Mouse (Mus musculus) limb, embryonic 15.5 days (tissue): ENCODE measurements at regions not wholly inside any gene's neighbourhood (a gene's known extent, or its start where the extent isn't known, plus 50 kb on each side); places are given as distances from the start of the nearest gene placed in this dataset.

ENCODE experiments used
- ATAC-seq: fragments of 200-750 bp; cut with Nextera tagmentation; 2 replicates; pipeline ENCODE4 v1.8.0; 2017; ENCODE audit warnings: low read depth, moderate TSS enrichment; ENCODE audit not compliant: insufficient number of reproducible peaks, low FRiP score, low TSS enrichment
- H3K27ac ChIP-seq: fragments of 300-500 bp; sonication (generic); 2 replicates; pipeline ENCODE4 v1.5.1; 2015; ENCODE audit warnings: moderate library complexity, mild to moderate bottlenecking, inconsistent platforms
- H3K27me3 ChIP-seq: fragments of 300-500 bp; sonication (generic); 2 replicates; pipeline ENCODE4 v1.6.1; 2015; ENCODE audit warnings: inconsistent platforms
- H3K36me3 ChIP-seq: fragments of 300-500 bp; sonication (generic); 2 replicates; pipeline ENCODE4 v1.6.1; 2015; ENCODE audit warnings: inconsistent platforms
- H3K4me1 ChIP-seq: fragments of 300-500 bp; sonication (generic); 2 replicates; pipeline ENCODE4 v1.6.1; 2015; ENCODE audit warnings: inconsistent platforms
- H3K4me2 ChIP-seq: fragments of 300-500 bp; sonication (generic); 2 replicates; pipeline ENCODE4 v1.6.1; 2015; ENCODE audit warnings: mild to moderate bottlenecking, inconsistent platforms
- H3K4me3 ChIP-seq: fragments of 300-500 bp; sonication (generic); 2 replicates; pipeline ENCODE4 v1.5.1; 2015; ENCODE audit warnings: mild to moderate bottlenecking, inconsistent platforms
- H3K9ac ChIP-seq: fragments of 300-500 bp; sonication (generic); 2 replicates; pipeline ENCODE4 v1.6.1; 2015; ENCODE audit warnings: inconsistent platforms
- H3K9me3 ChIP-seq: fragments of 300-500 bp; sonication (generic); 2 replicates; pipeline ENCODE4 v1.6.1; 2016; ENCODE audit warnings: inconsistent platforms
- WGBS: fragments of 180-500 bp; shearing (Covaris S2); methylation state at CpG from one replicate; pipeline ENCODE4 v1.1.7; 2015; 5-methylcytosine and 5-hydroxymethylcytosine counted together

- 78% methylated on average over 4 of the region's 4 CpGs for WGBS
- Histone ChIP-seq H3K27ac (no peak overlapping the region), H3K4me2 (no peak overlapping the region), H3K4me1 (no peaks in the 10 kb centered on the region), H3K36me3 (no peaks in the 10 kb centered on the region), H3K9me3 (no peaks in the 10 kb centered on the region), H3K9ac (no peak overlapping the region), H3K27me3 (no peaks in the 10 kb centered on the region), H3K4me3 (no peak overlapping the region)
- no peak for ATAC-seq
These were observed 302.4 kb upstream of the Atp2b1 start for GRCm38 (mm10) chr10:98611707-98612360.

GRCm38 (mm10) chr10:98618736-98619525 is 295.3 kb upstream of the Atp2b1 start:
- ATAC-seq: no peak
- Histone ChIP-seq H3K27me3 (no peaks in the 10 kb centered on the region), H3K4me2 (no peak overlapping the region), H3K27ac (no peak overlapping the region), H3K4me3 (no peak overlapping the region), H3K9ac (no peak overlapping the region), H3K9me3 (no peaks in the 10 kb centered on the region), H3K4me1 (no peaks in the 10 kb centered on the region), H3K36me3 (no peaks in the 10 kb centered on the region)
- WGBS: 85% methylated on average over 21 of the region's 21 CpGs

GRCm38 (mm10) chr10:98624103-98624502 is 290.1 kb upstream of the Atp2b1 start:
- no peak for ATAC-seq
- Histone ChIP-seq H3K9me3 (no peaks in the 10 kb centered on the region), H3K27ac (no peak overlapping the region), H3K4me1 (no peaks in the 10 kb centered on the region), H3K36me3 (no peaks in the 10 kb centered on the region), H3K4me2 (no peak overlapping the region), H3K4me3 (no peak overlapping the region), H3K9ac (no peak overlapping the region), H3K27me3 (no peaks in the 10 kb centered on the region)
- 71% methylated on average over 1 of the region's 1 CpGs for WGBS

GRCm38 (mm10) chr10:98624681-98625321 is 289.4 kb upstream of the Atp2b1 start:
- Histone ChIP-seq H3K27ac (no peak overlapping the region), H3K9me3 (no peaks in the 10 kb centered on the region)
- no peak for ATAC-seq

GRCm38 (mm10) chr10:98628191-98628590 is 286.0 kb upstream of the Atp2b1 start:
- no peaks in the 10 kb centered on the region for H3K36me3 ChIP-seq
- no peaks in the 10 kb centered on the region for H3K27me3 ChIP-seq
- no peak for ATAC-seq
- no peak overlapping the region for H3K4me3 ChIP-seq
- H3K4me1 ChIP-seq: no peaks in the 10 kb centered on the region
- no peak overlapping the region for H3K27ac ChIP-seq
- no peak overlapping the region for H3K4me2 ChIP-seq
- 88% methylated on average over 1 of the region's 1 CpGs for WGBS
- H3K9ac ChIP-seq: no peak overlapping the region
- no peaks in the 10 kb centered on the region for H3K9me3 ChIP-seq

More at GRCm38 (mm10) chr10:98624681-98625321, 289.4 kb upstream of the Atp2b1 start:
- Histone ChIP-seq H3K9ac (no peak overlapping the region), H3K27me3 (no peaks in the 10 kb centered on the region), H3K4me3 (no peak overlapping the region), H3K4me1 (no peaks in the 10 kb centered on the region), H3K36me3 (no peaks in the 10 kb centered on the region), H3K4me2 (no peak overlapping the region)
- 39% methylated on average over 12 of the region's 12 CpGs for WGBS

- 30% methylated on average over 3 of the region's 3 CpGs for WGBS
- no peaks in the 10 kb centered on the region for H3K36me3 ChIP-seq
- ATAC-seq: no peak
These were observed 285.0 kb upstream of the Atp2b1 start for GRCm38 (mm10) chr10:98629248-98629647.

GRCm38 (mm10) chr10:98637759-98638611 is 276.2 kb upstream of the Atp2b1 start:
- Histone ChIP-seq H3K9me3 (no peaks in the 10 kb centered on the region), H3K4me3 (no peak overlapping the region), H3K4me1 (no peaks in the 10 kb centered on the region), H3K36me3 (no peaks in the 10 kb centered on the region), H3K9ac (no peak overlapping the region), H3K4me2 (no peak overlapping the region), H3K27me3 (no peaks in the 10 kb centered on the region), H3K27ac (no peak overlapping the region)
- WGBS: 79% methylated on average over 14 of the region's 14 CpGs
- no peak for ATAC-seq

More at GRCm38 (mm10) chr10:98629248-98629647, 285.0 kb upstream of the Atp2b1 start:
- Histone ChIP-seq H3K4me1 (no peaks in the 10 kb centered on the region), H3K27me3 (no peaks in the 10 kb centered on the region), H3K4me3 (no peak overlapping the region), H3K4me2 (no peak overlapping the region), H3K9ac (no peak overlapping the region), H3K27ac (no peak overlapping the region), H3K9me3 (no peaks in the 10 kb centered on the region)

GRCm38 (mm10) chr10:98645681-98646122 is 268.5 kb upstream of the Atp2b1 start:
- H3K4me2 ChIP-seq: no peak overlapping the region
- no peak overlapping the region for H3K9ac ChIP-seq
- no peak overlapping the region for H3K27ac ChIP-seq
- no peak for ATAC-seq
- H3K4me3 ChIP-seq: no peak overlapping the region
- H3K4me1 ChIP-seq: no peaks in the 10 kb centered on the region
- 81% methylated on average over 10 of the region's 10 CpGs for WGBS
- H3K27me3 ChIP-seq: no peaks in the 10 kb centered on the region
- no peaks in the 10 kb centered on the region for H3K36me3 ChIP-seq
- H3K9me3 ChIP-seq: no peaks in the 10 kb centered on the region

- no peak overlapping the region for H3K4me3 ChIP-seq
- H3K36me3 ChIP-seq: no peaks in the 10 kb centered on the region
- no peak overlapping the region for H3K4me2 ChIP-seq
- H3K27ac ChIP-seq: no peak overlapping the region
- H3K4me1 ChIP-seq: no peaks in the 10 kb centered on the region
- H3K9me3 ChIP-seq: no peaks in the 10 kb centered on the region
- no peaks in the 10 kb centered on the region for H3K27me3 ChIP-seq
- no peak overlapping the region for H3K9ac ChIP-seq
- WGBS: 88% methylated on average over 8 of the region's 8 CpGs
- no peak for ATAC-seq
These were observed 267.8 kb upstream of the Atp2b1 start for GRCm38 (mm10) chr10:98646311-98646999.

- Histone ChIP-seq H3K27ac (no peak overlapping the region), H3K4me1 (no peaks in the 10 kb centered on the region), H3K4me2 (no peak overlapping the region), H3K36me3 (no peaks in the 10 kb centered on the region), H3K9ac (no peak overlapping the region), H3K4me3 (no peak overlapping the region), H3K9me3 (no peaks in the 10 kb centered on the region), H3K27me3 (no peaks in the 10 kb centered on the region)
- WGBS: 91% methylated on average over 7 of the region's 7 CpGs
- no peak for ATAC-seq
These were observed 265.4 kb upstream of the Atp2b1 start for GRCm38 (mm10) chr10:98648710-98649245.

GRCm38 (mm10) chr10:98650533-98650932 is 263.7 kb upstream of the Atp2b1 start:
- WGBS: 80% methylated on average over 4 of the region's 4 CpGs
- H3K9ac ChIP-seq: no peak overlapping the region

More at GRCm38 (mm10) chr10:98650533-98650932, 263.7 kb upstream of the Atp2b1 start:
- no peaks in the 10 kb centered on the region for H3K27me3 ChIP-seq
- H3K9me3 ChIP-seq: no peaks in the 10 kb centered on the region
- H3K36me3 ChIP-seq: no peaks in the 10 kb centered on the region
- no peak overlapping the region for H3K4me2 ChIP-seq
- ATAC-seq: no peak
- H3K4me1 ChIP-seq: no peaks in the 10 kb centered on the region
- no peak overlapping the region for H3K4me3 ChIP-seq
- no peak overlapping the region for H3K27ac ChIP-seq
